Mouse (Mus musculus) embryo, embryonic 9.5 days (tissue): ENCODE data around the gene Dnttip2.

Experiments used
- DNase-seq: peaks from one replicate; pipeline ENCODE4 v3.0.0-alpha.2; 2017; ENCODE audit errors: extremely low spot score

Gene Dnttip2

DNA sequence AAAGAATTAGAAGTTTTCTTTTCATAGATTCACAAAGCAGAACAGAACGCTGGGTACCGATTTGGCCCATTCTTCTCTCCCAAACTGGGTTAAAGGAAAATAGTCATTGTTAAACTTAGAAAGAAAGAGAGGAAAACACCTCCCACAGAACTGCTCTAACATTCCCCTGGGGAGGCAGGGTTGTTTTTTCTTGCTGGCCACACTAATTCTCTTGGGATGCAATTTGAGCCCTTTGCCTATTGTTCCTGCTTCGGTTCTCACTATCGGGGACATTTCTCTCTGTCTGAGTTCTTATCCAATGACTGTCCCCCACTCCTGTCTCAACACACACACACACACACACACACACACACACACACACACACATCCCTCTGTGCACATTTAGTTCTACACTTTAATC is 59.3 kb downstream of the Dnttip2 start:
- DNase-seq: no peak

DNA sequence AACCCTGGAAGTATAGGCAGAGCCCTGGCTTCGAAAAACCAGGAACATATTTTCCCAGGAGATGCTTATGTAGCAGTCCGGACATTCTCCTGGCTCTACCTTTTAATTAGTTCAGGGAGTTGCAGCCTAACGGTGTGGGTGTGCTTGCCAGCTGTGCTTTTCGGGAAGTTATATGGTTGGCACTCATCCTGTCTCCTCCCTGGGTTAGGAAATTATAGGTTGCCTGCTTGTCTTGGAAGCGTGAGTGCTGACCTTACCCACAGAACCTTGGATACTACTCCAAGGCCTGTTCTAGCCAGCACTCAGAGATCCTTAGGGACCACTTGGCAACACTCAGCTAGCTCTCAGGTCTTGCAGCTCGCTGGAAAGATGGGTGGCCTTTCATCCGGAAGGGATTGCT is 59.7 kb downstream of the Dnttip2 start:
- no peak for DNase-seq

DNA sequence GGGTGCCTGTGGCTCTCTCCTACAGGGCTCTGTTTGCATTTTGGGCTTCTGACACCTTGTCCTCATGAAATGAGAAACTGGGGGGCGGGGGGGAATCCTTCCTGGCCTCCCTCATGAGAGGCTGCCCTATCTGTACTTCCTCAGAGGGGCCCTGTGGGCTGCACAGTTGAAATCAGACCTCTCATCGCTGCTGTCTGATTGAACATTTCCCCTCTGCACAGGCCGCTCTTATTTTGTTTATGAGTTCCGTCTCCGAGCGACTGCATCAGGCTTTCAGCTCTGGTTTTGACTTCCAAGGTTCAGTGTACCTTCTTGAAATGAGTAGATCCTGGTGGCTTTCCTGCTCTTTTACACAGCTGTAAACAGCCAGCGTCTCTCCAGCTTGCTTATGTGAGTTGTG is 60.2 kb downstream of the Dnttip2 start:
- DNase-seq: no peak
